Mouse (Mus musculus) C2C12 (cell line): ENCODE measurements around the gene Spdl1.

Experiments used
- CEBPB ChIP-seq: IDR thresholded peaks from one replicate; pipeline ENCODE4 v1.6.1; 2011; ENCODE audit warnings: low read depth, mild to moderate bottlenecking, control low read depth, moderate library complexity
- CTCF ChIP-seq: IDR thresholded peaks from one replicate; pipeline ENCODE4 v1.5.1; 2011; ENCODE audit not compliant: control insufficient read depth, insufficient read depth, insufficient read length
- FOSL1 ChIP-seq: IDR thresholded peaks from one replicate; pipeline ENCODE4 v1.8.0; 2011; ENCODE audit warnings: mild to moderate bottlenecking, low read length; ENCODE audit not compliant: poor library complexity, insufficient read depth, severe bottlenecking
- MAX ChIP-seq: IDR thresholded peaks from one replicate; pipeline ENCODE4 v1.6.1; 2011; ENCODE audit warnings: mild to moderate bottlenecking, control low read depth
- MYOD1 ChIP-seq: IDR thresholded peaks from one replicate; pipeline ENCODE4 v1.6.1; 2011; ENCODE audit warnings: low read depth; ENCODE audit not compliant: control insufficient read depth, insufficient read length
- MYOG ChIP-seq: IDR thresholded peaks from one replicate; pipeline ENCODE4 v1.6.1; 2011; ENCODE audit not compliant: control insufficient read depth, insufficient read length; ENCODE audit errors: extremely low read depth
- USF1 ChIP-seq: IDR thresholded peaks from one replicate; pipeline ENCODE4 v1.6.1; 2011; ENCODE audit warnings: low read depth, mild to moderate bottlenecking, control low read depth, moderate library complexity

GRCm38 (mm10) chr11:34762125-34762524, 71.3 kb downstream of the Spdl1 start:
- TF ChIP-seq CTCF (no peak), USF1 (no peak), MAX (no peak), CEBPB (no peak), MYOD1 (no peak), MYOG (no peak), FOSL1 (no peak)
